Mouse (Mus musculus) embryonic facial prominence, embryonic 13.5 days (tissue): ENCODE data around the gene Phtf1. TPM values are rescaled to one million over a fixed set of nuclear protein-coding genes. Genes with fewer than 3 reads are reported as not detected.
A peak's percentile ranks its signal among the peaks of the same experiment; 100 is the strongest.

ENCODE experiments used
- ATAC-seq: fragments of 200-750 bp; cut with Nextera tagmentation; 2 replicates; pipeline ENCODE4 v1.8.0; 2017; ENCODE audit warnings: low read depth; ENCODE audit not compliant: insufficient number of reproducible peaks, insufficient read depth, low FRiP score, low TSS enrichment
- H3K27ac ChIP-seq: fragments of 300-500 bp; sonication (generic); 2 replicates; pipeline ENCODE4 v1.5.1; 2015; ENCODE audit warnings: moderate library complexity, mild to moderate bottlenecking, inconsistent platforms
- H3K27me3 ChIP-seq: fragments of 300-500 bp; sonication (generic); 2 replicates; pipeline ENCODE4 v1.6.1; 2015; ENCODE audit warnings: mild to moderate bottlenecking, inconsistent platforms
- H3K36me3 ChIP-seq: fragments of 300-500 bp; sonication (generic); 2 replicates; pipeline ENCODE4 v1.6.1; 2015; ENCODE audit warnings: mild to moderate bottlenecking, inconsistent platforms
- H3K4me1 ChIP-seq: fragments of 300-500 bp; sonication (generic); 2 replicates; pipeline ENCODE4 v1.6.1; 2015; ENCODE audit warnings: inconsistent platforms
- H3K4me2 ChIP-seq: fragments of 300-500 bp; sonication (generic); 2 replicates; pipeline ENCODE4 v1.6.1; 2015; ENCODE audit warnings: moderate library complexity, mild to moderate bottlenecking, inconsistent platforms
- H3K4me3 ChIP-seq: fragments of 300-500 bp; sonication (generic); 2 replicates; pipeline ENCODE4 v1.5.1; 2015; ENCODE audit warnings: mild to moderate bottlenecking, inconsistent platforms
- H3K9ac ChIP-seq: fragments of 300-500 bp; sonication (generic); 2 replicates; pipeline ENCODE4 v1.6.1; 2015; ENCODE audit warnings: mild to moderate bottlenecking, inconsistent platforms
- H3K9me3 ChIP-seq: fragments of 300-500 bp; sonication (generic); 2 replicates; pipeline ENCODE4 v1.6.1; 2016; ENCODE audit warnings: inconsistent platforms
- WGBS: fragments of 180-500 bp; shearing (Covaris S2); methylation state at CpG from one replicate; pipeline ENCODE4 v1.1.7; 2015; ENCODE audit warnings: mixed read lengths; 5-methylcytosine and 5-hydroxymethylcytosine counted together
- polyA plus RNA-seq: library from polyadenylated mRNA; unstranded; fragments of >200 nt; fragmentation: Nextera tagmentation; extraction: Ambion mirVana; gene quantifications from 2 replicates; pipeline ENCODE4 v1.2.1, GENCODE M21; 2015

Phtf1 gene
- polyA plus RNA-seq = 38.4 and 39.5 TPM in 2 replicates

DNA sequence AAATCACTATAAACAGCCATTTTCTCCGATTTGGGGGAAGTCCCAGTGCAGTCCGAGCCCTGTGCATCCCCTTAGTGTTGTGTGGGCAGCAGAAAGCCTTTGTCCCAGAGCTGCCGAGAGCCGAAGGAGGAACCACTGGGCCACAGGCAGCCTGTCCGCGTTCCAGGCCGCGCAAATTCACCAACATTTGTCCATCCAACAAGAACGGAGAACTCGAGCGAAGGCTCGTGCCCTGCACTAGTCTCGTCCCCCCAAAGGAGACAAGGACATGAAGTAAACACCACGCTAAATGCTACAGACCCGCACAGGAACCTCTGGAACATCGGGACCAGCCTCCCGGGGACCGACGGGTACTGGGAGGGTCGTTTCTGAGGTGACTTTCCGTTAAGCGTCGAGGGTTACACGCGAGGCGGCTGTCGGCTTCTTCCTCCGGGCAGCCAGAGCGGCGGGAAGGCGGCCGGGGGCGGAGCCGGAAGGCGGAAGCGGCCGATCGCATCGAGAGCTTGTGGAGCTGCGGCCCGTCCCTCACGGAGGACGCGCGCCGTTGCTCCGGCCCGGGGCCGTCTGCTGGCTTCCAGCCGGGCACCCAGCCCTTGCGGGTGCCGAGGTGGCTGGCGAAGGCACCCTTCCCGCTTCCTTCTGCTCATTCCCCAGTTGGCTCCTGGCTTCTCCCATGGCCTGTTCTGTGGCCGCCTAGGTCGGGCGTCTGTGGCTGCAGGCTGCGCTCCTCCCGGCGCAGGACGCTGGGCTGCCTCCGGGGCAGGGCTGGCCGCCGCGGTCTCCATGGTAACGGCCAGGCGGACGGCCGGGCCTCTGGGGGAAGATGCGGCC, at the start of gene Phtf1:
Gene Phtf1 (plus strand): TSS at position 250 of the 831 bp plus-strand sequence.
- Histone ChIP-seq H3K4me3 (peak within 1 kb of the TSS; percentile 99), H3K27me3 (no peaks in the 10 kb centered on the region), H3K9ac (peak within 1 kb of the TSS; percentile 91), H3K9me3 (no peaks in the 10 kb centered on the region), H3K4me2 (peak within 1 kb of the TSS; percentile 84), H3K4me1 (peaks cover 14% of the 10 kb centered on the region), H3K27ac (peak within 1 kb of the TSS; percentile 96), H3K36me3 (peaks cover 20% of the 10 kb centered on the region)
- ATAC-seq = peak; percentile 92
- WGBS = under 1% methylated on average over 58 of the region's 70 CpGs

DNA sequence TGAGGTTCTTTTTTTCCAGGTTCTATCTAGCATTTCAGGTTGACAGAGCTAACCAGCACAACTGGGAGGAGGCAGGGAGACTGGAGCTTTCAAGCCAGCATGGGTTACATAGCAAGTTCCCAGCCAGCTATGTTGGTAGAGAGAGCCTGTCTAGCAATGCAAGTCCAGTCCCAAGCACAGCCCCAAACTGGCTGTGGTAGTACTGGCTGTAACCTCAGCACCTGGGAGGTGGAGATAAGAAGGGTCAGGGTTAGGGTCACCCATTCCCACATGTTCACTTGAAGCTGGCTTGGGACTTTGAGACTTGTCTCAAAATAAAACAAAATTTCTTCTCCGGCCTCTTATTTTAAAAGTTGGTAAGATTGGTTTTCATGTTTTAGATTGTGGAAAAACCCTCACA, 47.8 kb upstream of the Phtf1 start:
- Histone ChIP-seq H3K4me1 (peaks cover 21% of the 10 kb centered on the region), H3K27ac (no peak overlapping the region), H3K27me3 (no peaks in the 10 kb centered on the region), H3K36me3 (no peaks in the 10 kb centered on the region), H3K4me3 (no peak overlapping the region), H3K9ac (no peak overlapping the region), H3K9me3 (no peaks in the 10 kb centered on the region), H3K4me2 (no peak overlapping the region)
- WGBS = 89% methylated on average over 1 of the region's 1 CpGs
- no peak for ATAC-seq

DNA sequence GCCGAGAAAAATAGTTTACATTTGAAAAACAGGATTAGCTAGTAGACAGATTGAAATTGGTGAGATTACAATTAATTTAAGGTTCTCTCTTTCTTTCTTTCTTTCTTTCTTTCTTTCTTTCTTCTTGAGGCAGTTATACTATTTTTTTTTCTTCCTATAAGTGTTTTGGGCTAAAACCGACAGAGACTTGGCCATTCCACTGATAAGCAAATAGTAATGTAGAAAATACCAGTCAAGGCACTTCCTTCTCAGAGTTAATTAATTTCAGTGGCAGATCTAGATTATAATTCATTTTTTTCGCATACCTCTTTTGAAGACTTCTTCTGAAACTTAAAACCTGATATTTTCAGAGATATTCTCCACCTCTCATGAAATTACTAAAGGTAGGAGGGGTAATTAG, 42.6 kb upstream of the Phtf1 start:
- no peak overlapping the region for H3K4me3 ChIP-seq
- H3K9ac ChIP-seq = no peak overlapping the region
- peaks cover 8% of the 10 kb centered on the region; the same call in 1 of the 2 replicates for H3K36me3 ChIP-seq
- WGBS = 67% methylated on average over 3 of the region's 3 CpGs
- peaks cover 11% of the 10 kb centered on the region for H3K4me1 ChIP-seq
- H3K9me3 ChIP-seq = no peaks in the 10 kb centered on the region
- ATAC-seq = no peak
- no peak overlapping the region for H3K27ac ChIP-seq
- H3K4me2 ChIP-seq = no peak overlapping the region
- no peaks in the 10 kb centered on the region for H3K27me3 ChIP-seq

DNA sequence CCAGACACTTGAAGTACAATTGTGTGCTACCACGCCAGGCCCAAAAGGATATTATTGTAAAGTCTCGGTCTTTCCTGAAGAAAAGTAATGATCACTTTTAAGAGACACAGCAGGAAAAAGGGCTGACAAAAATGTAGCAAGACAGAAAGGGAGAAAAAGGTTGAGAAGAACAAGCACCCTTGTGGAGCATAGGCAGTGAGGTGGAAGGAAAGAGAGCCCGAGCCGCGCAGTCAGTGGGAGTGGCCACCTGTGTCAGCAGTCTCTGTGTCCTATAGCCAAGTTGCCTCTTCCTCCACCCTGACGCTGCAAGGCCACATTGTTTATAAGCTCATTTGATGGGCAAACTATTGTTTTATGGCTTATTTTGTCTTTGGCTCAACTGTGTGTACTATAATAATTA, 40.4 kb upstream of the Phtf1 start:
- H3K27ac ChIP-seq = no peak overlapping the region
- WGBS = 74% methylated on average over 6 of the region's 6 CpGs
- H3K4me1 ChIP-seq = peaks cover 6% of the 10 kb centered on the region
- peaks cover 22% of the 10 kb centered on the region for H3K36me3 ChIP-seq
- H3K4me3 ChIP-seq = no peak overlapping the region
- H3K9me3 ChIP-seq = no peaks in the 10 kb centered on the region
- ATAC-seq = no peak
- H3K4me2 ChIP-seq = no peak overlapping the region
- no peaks in the 10 kb centered on the region for H3K27me3 ChIP-seq
- H3K9ac ChIP-seq = no peak overlapping the region

GRCm38 (mm10) chr3:103944794-103945562, 22.9 kb upstream of the Phtf1 start:
- WGBS = 70% methylated on average over 1 of the region's 1 CpGs
- no peak overlapping the region for H3K4me3 ChIP-seq

GRCm38 (mm10) chr3:103948666-103949065, 19.2 kb upstream of the Phtf1 start:
- no peaks in the 10 kb centered on the region for H3K27me3 ChIP-seq
- no peak overlapping the region for H3K27ac ChIP-seq
- 0 out of 2 replicates have a peak, but pooled peaks cover 6% of the 10 kb centered on the region for H3K9me3 ChIP-seq
- peaks cover 8% of the 10 kb centered on the region; the same call in 1 of the 2 replicates for H3K36me3 ChIP-seq
- no peak overlapping the region for H3K9ac ChIP-seq
- 89% methylated on average over 7 of the region's 7 CpGs for WGBS
- no peak overlapping the region for H3K4me2 ChIP-seq
- no peak for ATAC-seq
- H3K4me1 ChIP-seq = no peaks in the 10 kb centered on the region
- H3K4me3 ChIP-seq = no peak overlapping the region

More at GRCm38 (mm10) chr3:103944794-103945562, 22.9 kb upstream of the Phtf1 start:
- no peak overlapping the region for H3K4me2 ChIP-seq
- no peaks in the 10 kb centered on the region for H3K4me1 ChIP-seq
- H3K9me3 ChIP-seq = 0 out of 2 replicates have a peak, but pooled peaks cover 6% of the 10 kb centered on the region
- H3K27me3 ChIP-seq = no peaks in the 10 kb centered on the region
- no peak overlapping the region for H3K9ac ChIP-seq
- H3K36me3 ChIP-seq = peaks cover 8% of the 10 kb centered on the region; the same call in 1 of the 2 replicates
- H3K27ac ChIP-seq = no peak overlapping the region
- no peak for ATAC-seq

DNA sequence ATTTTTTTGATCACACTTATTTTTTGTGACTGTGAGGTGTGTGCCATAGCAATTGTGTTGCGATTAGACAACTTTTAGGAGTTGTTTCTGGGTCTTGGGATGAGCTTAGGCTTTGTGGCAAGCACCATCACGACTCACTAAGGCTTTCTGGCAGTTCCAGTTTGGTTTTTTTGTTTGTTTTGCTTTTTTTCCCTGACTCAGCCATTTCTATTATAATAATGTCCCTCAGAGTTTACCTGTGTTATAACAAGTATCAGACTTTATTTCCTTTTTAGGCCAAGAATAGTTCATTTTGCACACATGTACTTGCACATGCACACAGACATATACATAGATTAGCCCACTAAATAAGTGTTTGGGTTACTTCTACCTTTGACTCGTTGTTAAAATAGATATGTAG, 7.3 kb upstream of the Phtf1 start:
- peaks cover 26% of the 10 kb centered on the region for H3K36me3 ChIP-seq
- no peak for ATAC-seq
- no peak overlapping the region for H3K9ac ChIP-seq
- no peak overlapping the region for H3K4me3 ChIP-seq
- no peak overlapping the region for H3K27ac ChIP-seq
- no peaks in the 10 kb centered on the region for H3K27me3 ChIP-seq
- 88% methylated on average over 3 of the region's 3 CpGs for WGBS
- H3K4me2 ChIP-seq = no peak overlapping the region
- H3K9me3 ChIP-seq = no peaks in the 10 kb centered on the region
- no peaks in the 10 kb centered on the region for H3K4me1 ChIP-seq

GRCm38 (mm10) chr3:103967231-103967630, 679 bp upstream of the Phtf1 start:
- Histone ChIP-seq H3K9ac (peak overlapping the region; percentile 91), H3K4me1 (peaks cover 14% of the 10 kb centered on the region), H3K27ac (peak overlapping the region; percentile 96), H3K4me3 (peak overlapping the region; percentile 99), H3K4me2 (peak overlapping the region; percentile 84), H3K36me3 (peaks cover 22% of the 10 kb centered on the region), H3K27me3 (no peaks in the 10 kb centered on the region), H3K9me3 (no peaks in the 10 kb centered on the region)
- WGBS = 10% methylated on average over 2 of the region's 2 CpGs
- no peak for ATAC-seq

GRCm38 (mm10) chr3:103968701-103969100, 791 bp downstream of the Phtf1 start:
- WGBS = 0% methylated on average over 24 of the region's 24 CpGs
- Histone ChIP-seq H3K4me2 (peak overlapping the region; percentile 84), H3K4me1 (peaks cover 14% of the 10 kb centered on the region), H3K9me3 (no peaks in the 10 kb centered on the region), H3K36me3 (peaks cover 26% of the 10 kb centered on the region), H3K27me3 (no peaks in the 10 kb centered on the region), H3K27ac (peak overlapping the region; percentile 96), H3K4me3 (peak overlapping the region; percentile 99), H3K9ac (peak overlapping the region; percentile 91)
- peak; percentile 45 for ATAC-seq

DNA sequence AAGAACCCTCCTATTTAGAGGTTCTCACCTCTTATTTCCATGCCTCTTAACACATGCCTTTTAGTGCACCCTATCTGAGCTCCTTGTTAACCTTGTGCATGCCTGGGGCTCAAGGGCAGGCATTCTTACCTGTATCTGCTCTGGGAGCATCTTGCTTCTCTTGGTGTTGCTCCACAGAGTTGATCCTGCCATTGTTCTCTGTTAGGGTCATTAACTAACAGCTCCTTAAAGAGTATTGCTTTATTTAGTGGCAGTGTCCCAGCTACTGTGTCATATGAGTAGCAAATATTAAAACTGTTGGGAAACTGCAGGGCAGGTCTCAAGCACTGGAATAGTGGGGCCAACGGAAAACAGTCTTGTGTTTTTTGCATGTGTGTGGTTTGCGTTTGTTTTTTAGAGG, 3.2 kb downstream of the Phtf1 start:
- no peak for ATAC-seq
- WGBS = 92% methylated on average over 2 of the region's 2 CpGs
- Histone ChIP-seq H3K27ac (no peak overlapping the region), H3K36me3 (peaks cover 28% of the 10 kb centered on the region), H3K9ac (no peak overlapping the region), H3K4me3 (no peak overlapping the region), H3K9me3 (no peaks in the 10 kb centered on the region), H3K4me1 (peaks cover 14% of the 10 kb centered on the region), H3K27me3 (no peaks in the 10 kb centered on the region), H3K4me2 (no peak overlapping the region)

- Histone ChIP-seq H3K27ac (no peak overlapping the region), H3K36me3 (peaks cover 59% of the 10 kb centered on the region), H3K4me1 (no peaks in the 10 kb centered on the region), H3K4me3 (no peak overlapping the region), H3K27me3 (no peaks in the 10 kb centered on the region), H3K9ac (no peak overlapping the region), H3K9me3 (no peaks in the 10 kb centered on the region), H3K4me2 (no peak overlapping the region)
- no peak for ATAC-seq
- WGBS = 92% methylated on average over 4 of the region's 4 CpGs
Measured at GRCm38 (mm10) chr3:103984556-103984955, 16.6 kb downstream of the Phtf1 start.
